Mouse (Mus musculus) kidney, adult 2 months (tissue): ENCODE measurements at regions not wholly inside any gene's neighbourhood (a gene's known extent, or its start where the extent isn't known, plus 50 kb on each side); places are given as distances from the start of the nearest gene placed in this dataset.

ENCODE experiments used
- CTCF ChIP-seq: fragments of 200-500 bp; conservative IDR thresholded peaks from 2 replicates; pipeline ENCODE4 v1.5.1; 2011; ENCODE audit warnings: low read depth, mild to moderate bottlenecking, control low read depth, low read length, moderate library complexity, mixed read lengths; ENCODE audit not compliant: insufficient read depth, insufficient read length
- POLR2A ChIP-seq: fragments of 200-500 bp; IDR thresholded peaks from one replicate; pipeline ENCODE4 v1.6.1; 2011; ENCODE audit warnings: low read depth, low read length, control low read depth

DNA sequence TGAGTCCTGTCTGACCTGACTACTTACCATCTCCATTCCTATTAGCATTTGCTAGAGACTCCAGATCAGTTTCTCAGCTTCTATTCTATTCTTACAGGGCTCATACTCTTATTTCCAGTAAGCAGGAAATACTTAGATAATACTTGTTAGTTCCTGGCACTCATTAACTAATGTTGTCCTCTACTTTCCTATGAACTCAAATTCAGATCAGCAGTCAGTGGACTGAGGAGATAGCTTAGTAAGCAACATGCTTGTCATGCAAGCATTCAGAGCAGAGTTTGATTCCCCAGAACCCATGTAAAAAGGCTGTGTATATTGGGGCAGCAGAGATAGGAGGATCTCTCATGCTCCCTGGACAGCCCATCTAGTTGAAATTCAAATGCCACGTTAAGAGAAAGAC is 656.2 kb upstream of the Isx start:
- TF ChIP-seq POLR2A (no peak), CTCF (no peak)
